Mouse (Mus musculus) thymus, adult 2 months (tissue): ENCODE data around the gene Flrt3.

ENCODE experiments used
- CTCF ChIP-seq: fragments of 200-500 bp; IDR thresholded peaks from 2 replicates; pipeline ENCODE4 v1.5.1; 2012; ENCODE audit warnings: mild to moderate bottlenecking, control low read depth, low read length, moderate library complexity, borderline replicate concordance; ENCODE audit not compliant: control insufficient read depth, poor library complexity, insufficient read depth; ENCODE audit errors: extremely low read depth
- POLR2A ChIP-seq: fragments of 200-500 bp; IDR thresholded peaks from 2 replicates; pipeline ENCODE4 v1.6.1; 2012; ENCODE audit warnings: mild to moderate bottlenecking, low read length, control low read depth, moderate library complexity; ENCODE audit not compliant: control insufficient read depth, poor library complexity, insufficient read depth; ENCODE audit errors: extremely low read depth

DNA sequence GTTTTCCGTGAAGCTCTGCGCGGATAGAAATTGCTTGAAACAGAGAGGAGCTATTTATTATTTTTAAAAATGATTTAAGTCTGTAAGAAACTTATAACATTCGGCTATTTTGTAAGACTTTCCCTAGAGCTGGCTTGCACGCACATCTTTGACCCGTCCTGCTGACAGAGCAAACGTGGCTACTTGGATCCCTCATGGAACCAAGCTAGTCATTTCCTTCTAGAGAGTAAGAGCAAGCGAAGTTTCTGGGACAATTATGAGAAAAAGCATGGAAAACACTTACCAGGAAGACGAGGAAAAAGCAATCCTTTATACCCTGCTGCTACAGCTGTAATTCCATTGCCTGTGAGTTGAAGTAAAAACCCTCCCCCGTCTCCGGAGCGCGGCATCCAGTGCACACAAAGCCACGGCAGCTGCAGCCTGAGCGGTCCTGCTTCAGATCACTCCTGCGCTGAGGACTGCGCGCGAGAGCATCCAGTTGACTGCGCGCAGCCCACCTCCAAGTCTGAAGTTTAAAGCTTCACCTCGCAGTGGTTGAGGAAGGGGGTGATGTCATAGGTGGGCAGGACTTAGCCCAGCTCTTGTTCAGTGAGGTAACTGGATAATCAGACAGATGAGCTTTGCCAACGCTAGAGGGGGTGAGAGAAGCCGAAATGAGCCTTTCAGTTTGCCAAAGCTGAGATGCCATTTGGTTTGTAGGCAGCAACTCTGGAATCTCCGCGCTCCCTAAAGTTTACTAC is at the start of gene Flrt3:
- TF ChIP-seq CTCF: no peak
- TF ChIP-seq POLR2A: no peak
